Mouse (Mus musculus): Measurements from ENCODE around the gene Oas1g. TPM values are rescaled to one million over a fixed set of nuclear protein-coding genes. Genes with fewer than 3 reads are reported as not detected.

The Oas1g gene
- polyA plus RNA-seq, 1 experiment from 2014 or later, result 0.76 TPM

GRCm38 (mm10) chr5:120847067-120847466, 40.3 kb downstream of the Oas1g start, which contains the start of gene Oas1f:
Oas1f (plus strand) TSS chr5:120847367.
- Histone ChIP-seq H3K4me3 (ENCODE audit: low read depth, low read length) (no peak within 1 kb of the TSS), H3K9ac (ENCODE audit: low read depth, low read length) (no peak within 1 kb of the TSS), H3K4me2 (ENCODE audit: low read depth, low read length) (no peak within 1 kb of the TSS), H3K27me3 (ENCODE audit: control insufficient read depth, insufficient read depth, low read depth, low read length) (no peaks in the 10 kb centered on the region), H3K27ac (ENCODE audit: low read length) (no peak within 1 kb of the TSS), H3K9me3 (replicated peaks; ENCODE audit: control insufficient read depth, low read length) (no peaks in the 10 kb centered on the region), H3K4me1 (ENCODE audit: control insufficient read depth, low read depth, low read length) (no peaks in the 10 kb centered on the region), H3K36me3 (ENCODE audit: control insufficient read depth, insufficient read depth) (no peaks in the 10 kb centered on the region)
- ATAC-seq (ENCODE audit: low read depth), result no peak
- 44% methylated on average over 4 of the region's 4 CpGs for WGBS (ENCODE audit: insufficient replicate concordance)

DNA sequence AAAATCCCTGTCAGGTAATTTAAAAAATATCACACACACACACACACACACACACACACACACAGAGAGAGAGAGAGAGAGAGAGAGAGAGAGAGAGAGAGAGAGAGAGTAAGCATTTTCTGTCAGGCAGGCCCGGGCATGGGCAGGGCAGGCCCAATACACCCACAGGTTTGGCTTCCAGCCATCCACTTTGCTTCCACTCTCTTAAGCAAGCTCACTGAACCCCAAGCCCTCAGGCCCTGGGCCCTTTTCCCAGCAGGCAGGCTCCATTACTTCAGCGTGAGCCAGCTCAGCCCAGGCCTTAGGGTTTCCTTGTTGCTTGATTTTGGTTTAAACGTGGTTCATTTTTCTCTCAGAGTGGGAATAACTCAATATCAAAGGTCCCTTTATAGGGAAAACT, 42.7 kb downstream of the Oas1g start:
- H3K4me2 ChIP-seq (ENCODE audit: low read depth, low read length), result no peak overlapping the region
- no peaks in the 10 kb centered on the region for H3K9me3 ChIP-seq (replicated peaks; ENCODE audit: control insufficient read depth, low read length)
- no peak overlapping the region for H3K27ac ChIP-seq (ENCODE audit: low read length)
- H3K4me3 ChIP-seq (ENCODE audit: low read depth, low read length), result no peak overlapping the region
- no peak overlapping the region for H3K9ac ChIP-seq (ENCODE audit: low read depth, low read length)
- WGBS (ENCODE audit: insufficient replicate concordance), result 52% methylated on average over 3 of the region's 3 CpGs
- no peaks in the 10 kb centered on the region for H3K27me3 ChIP-seq (ENCODE audit: control insufficient read depth, insufficient read depth, low read depth, low read length)
- H3K4me1 ChIP-seq (ENCODE audit: control insufficient read depth, low read depth, low read length), result no peaks in the 10 kb centered on the region
- H3K36me3 ChIP-seq (ENCODE audit: control insufficient read depth, insufficient read depth), result no peaks in the 10 kb centered on the region
- ATAC-seq (ENCODE audit: low read depth), result no peak

GRCm38 (mm10) chr5:120836731-120837585, 50.5 kb downstream of the Oas1g start:
- 9% methylated on average over 8 of the region's 8 CpGs for WGBS (ENCODE audit: insufficient replicate concordance)

DNA sequence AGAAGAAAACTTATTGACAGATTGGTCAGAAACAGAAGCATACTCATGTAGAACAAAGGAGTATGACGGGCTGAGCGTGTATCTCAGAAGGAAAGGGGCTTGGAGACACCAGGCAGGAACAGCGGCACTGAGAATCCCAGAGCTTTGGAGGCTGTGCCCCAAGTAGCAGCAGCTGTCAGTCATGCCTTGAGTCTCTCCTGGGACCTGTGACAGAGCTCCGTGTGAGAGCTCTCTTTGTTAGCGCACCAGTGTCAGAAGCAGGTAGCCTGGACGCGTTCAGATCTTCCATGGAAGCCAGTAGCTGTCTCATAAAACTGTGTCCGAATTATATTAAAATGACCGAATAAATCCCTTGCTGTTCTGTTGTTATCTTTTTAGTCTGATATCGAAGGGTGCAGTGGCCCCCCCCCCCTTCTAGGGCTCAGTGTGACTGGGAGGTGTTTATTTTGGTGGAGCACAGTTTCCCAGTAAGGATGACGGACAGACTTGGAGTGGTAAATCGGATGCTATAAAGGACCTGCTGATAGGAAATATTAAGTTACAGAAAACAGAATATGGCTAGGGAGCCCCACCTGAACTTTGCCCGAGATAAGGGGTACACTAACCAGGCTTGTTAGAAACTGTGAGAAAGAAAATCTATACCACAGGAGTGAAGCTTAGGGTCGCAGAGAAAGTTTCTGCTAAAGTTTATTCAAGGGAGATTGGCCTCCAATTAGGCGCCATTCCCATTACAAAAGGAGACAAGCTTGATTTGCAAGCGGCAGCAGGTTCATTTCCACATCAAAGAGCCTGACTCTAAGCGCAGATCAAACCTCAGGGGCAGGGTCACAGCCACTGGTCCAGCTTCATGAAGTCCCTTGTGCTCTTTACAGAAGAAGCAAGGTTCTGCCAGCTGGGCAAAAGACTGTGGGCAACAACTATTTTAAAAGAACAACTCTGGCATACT, 53.8 kb downstream of the Oas1g start:
- no peak for ATAC-seq (ENCODE audit: low read depth)
- no peaks in the 10 kb centered on the region for H3K36me3 ChIP-seq (ENCODE audit: control insufficient read depth, insufficient read depth)
- peaks cover 5% of the 10 kb centered on the region for H3K27me3 ChIP-seq (ENCODE audit: control insufficient read depth, insufficient read depth, low read depth, low read length)
- 10% methylated on average over 17 of the region's 17 CpGs for WGBS (ENCODE audit: insufficient replicate concordance)
- H3K9ac ChIP-seq (ENCODE audit: low read depth, low read length), result no peak overlapping the region
- no peaks in the 10 kb centered on the region for H3K4me1 ChIP-seq (ENCODE audit: control insufficient read depth, low read depth, low read length)
- H3K27ac ChIP-seq (ENCODE audit: low read length), result no peak overlapping the region
- H3K9me3 ChIP-seq (replicated peaks; ENCODE audit: control insufficient read depth, low read length), result no peaks in the 10 kb centered on the region
- no peak overlapping the region for H3K4me3 ChIP-seq (ENCODE audit: low read depth, low read length)
- H3K4me2 ChIP-seq (ENCODE audit: low read depth, low read length), result no peak overlapping the region

More at GRCm38 (mm10) chr5:120836731-120837585, 50.5 kb downstream of the Oas1g start:
- Histone ChIP-seq H3K4me1 (ENCODE audit: control insufficient read depth, low read depth, low read length) (no peaks in the 10 kb centered on the region), H3K4me3 (ENCODE audit: low read depth, low read length) (no peak overlapping the region), H3K4me2 (ENCODE audit: low read depth, low read length) (no peak overlapping the region), H3K9ac (ENCODE audit: low read depth, low read length) (no peak overlapping the region), H3K36me3 (ENCODE audit: control insufficient read depth, insufficient read depth) (no peaks in the 10 kb centered on the region), H3K27ac (ENCODE audit: low read length) (no peak overlapping the region), H3K9me3 (replicated peaks; ENCODE audit: control insufficient read depth, low read length) (no peaks in the 10 kb centered on the region), H3K27me3 (ENCODE audit: control insufficient read depth, insufficient read depth, low read depth, low read length) (peaks cover 5% of the 10 kb centered on the region)
- ATAC-seq (ENCODE audit: low read depth), result no peak

GRCm38 (mm10) chr5:120831031-120831430, 56.4 kb downstream of the Oas1g start:
- Histone ChIP-seq H3K9me3 (replicated peaks; ENCODE audit: control insufficient read depth, low read length) (no peaks in the 10 kb centered on the region), H3K4me3 (ENCODE audit: low read depth, low read length) (no peak overlapping the region), H3K4me2 (ENCODE audit: low read depth, low read length) (no peak overlapping the region), H3K27ac (ENCODE audit: low read length) (no peak overlapping the region), H3K4me1 (ENCODE audit: control insufficient read depth, low read depth, low read length) (no peaks in the 10 kb centered on the region), H3K27me3 (ENCODE audit: control insufficient read depth, insufficient read depth, low read depth, low read length) (peaks cover 5% of the 10 kb centered on the region), H3K9ac (ENCODE audit: low read depth, low read length) (no peak overlapping the region), H3K36me3 (ENCODE audit: control insufficient read depth, insufficient read depth) (no peaks in the 10 kb centered on the region)
- ATAC-seq (ENCODE audit: low read depth), result no peak
- 48% methylated on average over 4 of the region's 4 CpGs for WGBS (ENCODE audit: insufficient replicate concordance)

Small RNA genes within 50 kb of the gene (microRNA-seq; reads per million reads assigned to microRNA genes)
- gene Gm22907, result not detected

Other genes starting within 250 kb of the Oas1g start
- gene Rasal1, start 238.8 kb downstream of the Oas1g start, polyA plus RNA-seq (2015; fragmentation: Nextera tagmentation; extraction: Ambion mirVana), result 0.11 and 0.15 TPM in 2 replicates
- 0.07 TPM in 1 of 2 replicates, not detected in the other for gene Dtx1, start 175.7 kb downstream of the Oas1g start, polyA plus RNA-seq (2015; fragmentation: Nextera tagmentation; extraction: Ambion mirVana)
- 0.56 and 0.66 TPM in 2 replicates for gene Oas2, start 137.8 kb downstream of the Oas1g start, polyA plus RNA-seq (2015; fragmentation: Nextera tagmentation; extraction: Ambion mirVana)
- gene Oas3, start 110.0 kb downstream of the Oas1g start, polyA plus RNA-seq (2015; fragmentation: Nextera tagmentation; extraction: Ambion mirVana), result 0.30 and 0.68 TPM in 2 replicates
- gene Oas1e, start 92.1 kb downstream of the Oas1g start, polyA plus RNA-seq (2015; fragmentation: Nextera tagmentation; extraction: Ambion mirVana), result 0.12 and 0.15 TPM in 2 replicates
- 0.12 and 0.20 TPM in 2 replicates for gene Oas1c, start 75.1 kb downstream of the Oas1g start, polyA plus RNA-seq (2015; fragmentation: Nextera tagmentation; extraction: Ambion mirVana)
- not detected in 2 replicates for gene Oas1f, start 40.2 kb downstream of the Oas1g start, polyA plus RNA-seq (2015; fragmentation: Nextera tagmentation; extraction: Ambion mirVana)
- gene Oas1h, start 26.2 kb downstream of the Oas1g start, polyA plus RNA-seq (2015; fragmentation: Nextera tagmentation; extraction: Ambion mirVana), result not detected in 2 replicates
- gene Oas1a, start 19.9 kb upstream of the Oas1g start, polyA plus RNA-seq (2015; fragmentation: Nextera tagmentation; extraction: Ambion mirVana), result 2.5 and 2.8 TPM in 2 replicates
- not detected in 2 replicates for gene Oas1d, start 26.9 kb upstream of the Oas1g start, polyA plus RNA-seq (2015; fragmentation: Nextera tagmentation; extraction: Ambion mirVana)
- not detected in 2 replicates for gene Rph3a, start 122.5 kb upstream of the Oas1g start, polyA plus RNA-seq (2015; fragmentation: Nextera tagmentation; extraction: Ambion mirVana)